Mouse (Mus musculus): ENCODE data around the gene Enthd1. TPM values are rescaled to one million over a fixed set of nuclear protein-coding genes. Genes with fewer than 3 reads are reported as not detected.
A peak's percentile ranks its signal among the peaks of the same experiment; 100 is the strongest.

Gene Enthd1
- polyA plus RNA-seq, 2 experiments: not detected

DNA sequence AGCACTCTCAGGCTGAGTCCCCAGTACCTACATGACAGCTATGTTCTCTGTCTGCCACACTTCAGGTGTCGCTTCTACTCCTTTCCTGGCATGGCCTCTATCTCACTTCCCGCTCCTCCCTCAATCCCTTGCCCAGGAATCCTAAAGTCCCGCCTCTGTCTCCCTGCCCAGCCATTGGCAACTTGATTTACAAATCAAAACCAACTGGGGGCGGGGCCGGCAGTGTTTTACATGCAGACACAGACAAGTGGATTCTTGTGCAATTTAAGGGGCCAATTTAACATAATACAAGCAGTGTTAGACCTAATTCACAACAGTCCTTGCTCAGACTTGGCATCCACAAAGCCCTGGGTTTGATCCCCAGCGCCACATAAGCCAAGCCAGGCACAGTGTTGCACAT is 39.1 kb upstream of the Enthd1 start:
- no peaks in the 10 kb centered on the region for H3K9me3 ChIP-seq (ENCODE audit: control insufficient read depth, low read length)
- TF ChIP-seq EP300 (IDR thresholded peaks at IDR 0.05; ENCODE audit: low read depth): no peak
- no peak for TF ChIP-seq CTCF (IDR thresholded peaks at IDR 0.05; ENCODE audit: low read depth)
- H3K9ac ChIP-seq (replicated peaks): no peak overlapping the region
- no peak overlapping the region for H3K4me3 ChIP-seq (ENCODE audit: insufficient read depth in 1 of 2, low read depth in 2 of 2, low read length in 2 of 2)
- no peak overlapping the region for H3K27ac ChIP-seq
- DNase-seq (ENCODE audit: low read depth in 3 of 3, low spot score in 3 of 3) (no peak), ATAC-seq (ENCODE audit: insufficient read depth) (no peak)
- peaks cover 7 to 10% of the 10 kb centered on the region in 2 experiments for H3K4me1 ChIP-seq (replicated peaks; ENCODE audit: control insufficient read depth in 2 of 2, insufficient read depth in 2 of 2, low read length in 1 of 2)
- no peak overlapping the region for H3K4me2 ChIP-seq (ENCODE audit: low read depth)
- 66% methylated on average over 6 of the region's 6 CpGs for WGBS (ENCODE audit: insufficient replicate concordance)
- H3K27me3 ChIP-seq (ENCODE audit: control insufficient read depth, insufficient read depth, low read length): no peaks in the 10 kb centered on the region; the same call in 1 of the 2 replicates
- H3K36me3 ChIP-seq (replicated peaks; ENCODE audit: control insufficient read depth, insufficient read depth, low read depth): no peaks in the 10 kb centered on the region

- peaks cover 2% of the 10 kb centered on the region for H3K27me3 ChIP-seq (ENCODE audit: control insufficient read depth, insufficient read depth, low read length)
- DNase-seq (ENCODE audit: low read depth in 3 of 3, low spot score in 3 of 3): no peak
- no peak overlapping the region for H3K4me3 ChIP-seq (ENCODE audit: insufficient read depth in 1 of 2, low read depth in 2 of 2, low read length in 2 of 2)
- TF ChIP-seq CTCF (IDR thresholded peaks at IDR 0.05; ENCODE audit: low read depth) (no peak), EP300 (IDR thresholded peaks at IDR 0.05; ENCODE audit: low read depth) (no peak)
- H3K9ac ChIP-seq (replicated peaks): no peak overlapping the region
- H3K27ac ChIP-seq: no peak overlapping the region
- 70% methylated on average over 7 of the region's 7 CpGs for WGBS (ENCODE audit: insufficient replicate concordance)
- no peak for ATAC-seq (ENCODE audit: insufficient read depth)
- peaks cover 11 to 15% of the 10 kb centered on the region in 2 experiments for H3K4me1 ChIP-seq (replicated peaks; ENCODE audit: control insufficient read depth in 2 of 2, insufficient read depth in 2 of 2, low read length in 1 of 2)
- H3K36me3 ChIP-seq (replicated peaks; ENCODE audit: control insufficient read depth, insufficient read depth, low read depth): no peaks in the 10 kb centered on the region
- no peaks in the 10 kb centered on the region for H3K9me3 ChIP-seq (ENCODE audit: control insufficient read depth, low read length)
- H3K4me2 ChIP-seq (ENCODE audit: low read depth): no peak overlapping the region
These were observed 37.5 kb upstream of the Enthd1 start for GRCm38 (mm10) chr15:80602487-80602886.

DNA sequence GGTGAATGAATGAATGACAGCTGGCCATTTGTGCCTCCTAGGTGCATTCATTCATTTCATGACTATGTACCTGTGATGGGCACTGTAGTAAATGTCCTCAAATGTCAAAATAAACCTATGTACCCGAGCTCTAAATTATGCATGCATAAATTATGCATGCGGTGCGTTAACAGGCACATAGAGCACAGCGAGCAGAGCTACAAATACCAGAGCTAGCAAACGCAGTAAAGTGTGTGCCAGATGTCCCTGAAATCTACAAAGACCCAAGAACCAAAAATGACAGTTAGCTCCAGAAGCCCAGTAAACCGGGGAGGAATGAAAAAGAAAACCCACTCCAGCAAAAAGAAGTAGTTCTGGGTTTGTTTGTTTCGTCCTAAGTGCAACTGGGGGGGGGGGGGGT is 36.5 kb upstream of the Enthd1 start:
- Histone ChIP-seq H3K9me3 (ENCODE audit: control insufficient read depth, low read length) (no peaks in the 10 kb centered on the region), H3K27me3 (ENCODE audit: control insufficient read depth, insufficient read depth, low read length) (peaks cover 2% of the 10 kb centered on the region), H3K27ac (no peak overlapping the region), H3K36me3 (replicated peaks; ENCODE audit: control insufficient read depth, insufficient read depth, low read depth) (no peaks in the 10 kb centered on the region), H3K4me2 (ENCODE audit: low read depth) (no peak overlapping the region), H3K9ac (replicated peaks) (no peak overlapping the region), H3K4me1 (replicated peaks; ENCODE audit: control insufficient read depth in 2 of 2, insufficient read depth in 2 of 2, low read length in 1 of 2) (peaks cover 11 to 15% of the 10 kb centered on the region in 2 experiments), H3K4me3 (ENCODE audit: insufficient read depth in 1 of 2, low read depth in 2 of 2, low read length in 2 of 2) (no peak overlapping the region)
- TF ChIP-seq CTCF (IDR thresholded peaks at IDR 0.05; ENCODE audit: low read depth): no peak
- no peak for TF ChIP-seq EP300 (IDR thresholded peaks at IDR 0.05; ENCODE audit: low read depth)
- no peak for ATAC-seq (ENCODE audit: insufficient read depth)
- WGBS (ENCODE audit: insufficient replicate concordance): 59% methylated on average over 7 of the region's 7 CpGs
- no peak for DNase-seq (ENCODE audit: low read depth in 3 of 3, low spot score in 3 of 3)

GRCm38 (mm10) chr15:80599843-80600242 is 34.9 kb upstream of the Enthd1 start:
- Histone ChIP-seq H3K27me3 (ENCODE audit: control insufficient read depth, insufficient read depth, low read length) (peaks cover 2% of the 10 kb centered on the region; the same call in 1 of the 2 replicates), H3K9ac (replicated peaks) (no peak overlapping the region), H3K4me1 (replicated peaks; ENCODE audit: control insufficient read depth in 2 of 2, insufficient read depth in 2 of 2, low read length in 1 of 2) (peaks cover 11 to 15% of the 10 kb centered on the region in 2 experiments), H3K4me3 (ENCODE audit: insufficient read depth in 1 of 2, low read depth in 2 of 2, low read length in 2 of 2) (no peak overlapping the region), H3K9me3 (ENCODE audit: control insufficient read depth, low read length) (no peaks in the 10 kb centered on the region), H3K4me2 (ENCODE audit: low read depth) (peak overlapping the region; percentile 75), H3K36me3 (replicated peaks; ENCODE audit: control insufficient read depth, insufficient read depth, low read depth) (no peaks in the 10 kb centered on the region), H3K27ac (no peak overlapping the region)
- ATAC-seq (ENCODE audit: insufficient read depth) (no peak), DNase-seq (ENCODE audit: low read depth in 3 of 3, low spot score in 3 of 3) (no peak)
- TF ChIP-seq CTCF (IDR thresholded peaks at IDR 0.05; ENCODE audit: low read depth) (no peak), EP300 (IDR thresholded peaks at IDR 0.05; ENCODE audit: low read depth) (no peak)
- WGBS (ENCODE audit: insufficient replicate concordance): 68% methylated on average over 4 of the region's 4 CpGs

GRCm38 (mm10) chr15:80599213-80599750 is 34.3 kb upstream of the Enthd1 start:
- ATAC-seq (ENCODE audit: insufficient read depth) (peak; percentile 89), DNase-seq (ENCODE audit: low read depth in 3 of 3, low spot score in 3 of 3) (peak; percentile 64 to 73 (median 70))
- H3K27ac ChIP-seq: no peak overlapping the region
- H3K4me2 ChIP-seq (ENCODE audit: low read depth): peak overlapping the region; percentile 75
- H3K4me1 ChIP-seq (replicated peaks; ENCODE audit: control insufficient read depth in 2 of 2, insufficient read depth in 2 of 2, low read length in 1 of 2): peaks cover 11 to 15% of the 10 kb centered on the region in 2 experiments
- peaks cover 2% of the 10 kb centered on the region; the same call in 1 of the 2 replicates for H3K27me3 ChIP-seq (ENCODE audit: control insufficient read depth, insufficient read depth, low read length)
- H3K9me3 ChIP-seq (ENCODE audit: control insufficient read depth, low read length): no peaks in the 10 kb centered on the region
- 14% methylated on average over 16 of the region's 16 CpGs for WGBS (ENCODE audit: insufficient replicate concordance)
- TF ChIP-seq EP300 (IDR thresholded peaks at IDR 0.05; ENCODE audit: low read depth) (no peak), CTCF (IDR thresholded peaks at IDR 0.05; ENCODE audit: low read depth) (no peak)
- no peaks in the 10 kb centered on the region for H3K36me3 ChIP-seq (replicated peaks; ENCODE audit: control insufficient read depth, insufficient read depth, low read depth)
- H3K4me3 ChIP-seq (ENCODE audit: insufficient read depth in 1 of 2, low read depth in 2 of 2, low read length in 2 of 2): peak overlapping the region; percentile 42 to 56
- 0 out of 2 replicates have a peak overlapping the region, but pooled peaks have one; percentile 24 for H3K9ac ChIP-seq (replicated peaks)

All from liver, embryonic 14.5 days (tissue).